Mouse (Mus musculus) embryo, embryonic 10.5 days (tissue): ENCODE measurements around the gene Sept10.

Experiments
- DNase-seq: peaks from one replicate; pipeline ENCODE4 v3.0.0-alpha.2; 2015; ENCODE audit warnings: low spot score

The Sept10 gene

GRCm38 (mm10) chr10:59225137-59225536 lies 3.5 kb upstream of the Sept10 start:
- no peak for DNase-seq

- DNase-seq, result no peak
Observed at GRCm38 (mm10) chr10:59223890-59224289, 2.2 kb upstream of the Sept10 start.

GRCm38 (mm10) chr10:59223301-59223700 lies 1.7 kb upstream of the Sept10 start:
- peak; percentile 31 for DNase-seq

GRCm38 (mm10) chr10:59222271-59223101 lies 839 bp upstream of the Sept10 start:
- DNase-seq, result peak; percentile 49

- peak; percentile 69 for DNase-seq
Observed at GRCm38 (mm10) chr10:59220824-59221472, 699 bp downstream of the Sept10 start.

GRCm38 (mm10) chr10:59200011-59200410 lies 21.6 kb downstream of the Sept10 start:
- DNase-seq, result no peak

GRCm38 (mm10) chr10:59196763-59197162 lies 24.9 kb downstream of the Sept10 start:
- DNase-seq, result no peak

- peak; percentile 14 for DNase-seq
Observed at GRCm38 (mm10) chr10:59194891-59195290, 26.8 kb downstream of the Sept10 start.

GRCm38 (mm10) chr10:59182306-59182705 lies 39.3 kb downstream of the Sept10 start:
- DNase-seq, result no peak

GRCm38 (mm10) chr10:59179620-59180019 lies 42.0 kb downstream of the Sept10 start:
- DNase-seq, result no peak

GRCm38 (mm10) chr10:59172539-59172938 lies 49.1 kb downstream of the Sept10 start:
- no peak for DNase-seq

GRCm38 (mm10) chr10:59171042-59171441 lies 50.6 kb downstream of the Sept10 start:
- no peak for DNase-seq

GRCm38 (mm10) chr10:59166104-59166944 lies 55.3 kb downstream of the Sept10 start:
- DNase-seq, result peak; percentile 75

- peak; percentile 13 for DNase-seq
Observed at GRCm38 (mm10) chr10:59162185-59162897, 59.3 kb downstream of the Sept10 start.

- no peak for DNase-seq
Observed at GRCm38 (mm10) chr10:59158627-59159026, 63.0 kb downstream of the Sept10 start.

- no peak for DNase-seq
Observed at GRCm38 (mm10) chr10:59152544-59153081, 69.0 kb downstream of the Sept10 start.

- no peak for DNase-seq
Observed at GRCm38 (mm10) chr10:59150938-59151657, 70.5 kb downstream of the Sept10 start.

GRCm38 (mm10) chr10:59149956-59150383 lies 71.7 kb downstream of the Sept10 start:
- DNase-seq, result peak; percentile 83

GRCm38 (mm10) chr10:59133478-59134009 lies 88.1 kb downstream of the Sept10 start:
- DNase-seq, result no peak

- no peak for DNase-seq
Observed at GRCm38 (mm10) chr10:59131926-59132628, 89.6 kb downstream of the Sept10 start.
